Mouse (Mus musculus): ENCODE data around the gene Vmn1r173.
"Not testable (repeated sequence)": the region's sequence is repeated elsewhere in the genome, so short reads cannot be mapped to it uniquely, and the experiment has no call there.

Gene Vmn1r173

DNA sequence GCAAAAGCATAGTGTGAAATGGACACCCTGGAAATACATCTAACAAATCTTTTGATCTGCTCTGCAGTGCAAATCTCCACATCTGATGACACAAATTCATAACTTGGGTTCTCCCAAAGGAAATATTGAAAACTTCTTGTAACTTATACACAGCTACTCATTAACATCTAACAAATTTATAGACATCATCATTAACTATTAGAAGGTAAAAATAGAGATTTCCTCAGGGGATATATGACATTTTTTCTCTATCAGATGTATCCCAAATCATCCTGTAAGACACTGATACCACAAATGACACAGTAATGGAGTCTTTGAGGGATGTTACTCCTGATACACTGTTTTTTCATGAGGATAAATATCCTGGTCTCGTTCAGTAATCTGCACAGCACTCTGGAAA lies at the start of gene Vmn1r173:
TSS of gene Vmn1r173 (plus strand) at position 301 of the 400 bp plus-strand sequence.
- DNase-seq (ENCODE audit: low spot score in 2 of 2) = not testable (repeated sequence)

- no peak for DNase-seq (ENCODE audit: low spot score in 2 of 2)
These were observed 42.5 kb upstream of the Vmn1r173 start, which contains the start of gene Vmn1r172 for GRCm38 (mm10) chr7:23658016-23658415. Gene Vmn1r172, plus strand, starts transcription at chr7:23658316.

DNA sequence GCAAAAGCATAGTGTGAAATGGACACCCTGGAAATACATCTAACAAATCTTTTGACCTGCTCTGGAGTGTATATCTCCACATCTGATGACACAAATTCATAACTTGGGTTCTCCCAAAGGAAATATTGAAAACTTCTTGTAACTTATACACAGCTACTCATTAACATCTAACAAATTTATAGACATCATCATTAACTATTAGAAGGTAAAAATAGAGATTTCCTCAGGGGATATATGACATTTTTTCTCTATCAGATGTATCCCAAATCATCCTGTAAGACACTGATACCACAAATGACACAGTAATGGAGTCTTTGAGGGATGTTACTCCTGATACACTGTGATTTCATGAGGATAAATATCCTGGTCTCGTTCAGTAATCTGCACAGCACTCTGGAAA lies 51.5 kb downstream of the Vmn1r173 start, which contains the start of gene Vmn1r174:
TSS of gene Vmn1r174 (plus strand) at position 301 of the 400 bp plus-strand sequence.
- not testable (repeated sequence) for DNase-seq (ENCODE audit: low spot score in 2 of 2)
